Mouse (Mus musculus): ENCODE data around the gene Cflar.
A peak's percentile ranks its signal among the peaks of the same experiment; 100 is the strongest.
"Not testable (repeated sequence)": the region's sequence is repeated elsewhere in the genome, so short reads cannot be mapped to it uniquely, and the experiment has no call there.

The Cflar gene

GRCm38 (mm10) chr1:58728590-58728868 is 17.2 kb downstream of the Cflar start:
- no peak for DNase-seq

- no peak for DNase-seq
Measured at GRCm38 (mm10) chr1:58733636-58734035, 22.3 kb downstream of the Cflar start.

DNA sequence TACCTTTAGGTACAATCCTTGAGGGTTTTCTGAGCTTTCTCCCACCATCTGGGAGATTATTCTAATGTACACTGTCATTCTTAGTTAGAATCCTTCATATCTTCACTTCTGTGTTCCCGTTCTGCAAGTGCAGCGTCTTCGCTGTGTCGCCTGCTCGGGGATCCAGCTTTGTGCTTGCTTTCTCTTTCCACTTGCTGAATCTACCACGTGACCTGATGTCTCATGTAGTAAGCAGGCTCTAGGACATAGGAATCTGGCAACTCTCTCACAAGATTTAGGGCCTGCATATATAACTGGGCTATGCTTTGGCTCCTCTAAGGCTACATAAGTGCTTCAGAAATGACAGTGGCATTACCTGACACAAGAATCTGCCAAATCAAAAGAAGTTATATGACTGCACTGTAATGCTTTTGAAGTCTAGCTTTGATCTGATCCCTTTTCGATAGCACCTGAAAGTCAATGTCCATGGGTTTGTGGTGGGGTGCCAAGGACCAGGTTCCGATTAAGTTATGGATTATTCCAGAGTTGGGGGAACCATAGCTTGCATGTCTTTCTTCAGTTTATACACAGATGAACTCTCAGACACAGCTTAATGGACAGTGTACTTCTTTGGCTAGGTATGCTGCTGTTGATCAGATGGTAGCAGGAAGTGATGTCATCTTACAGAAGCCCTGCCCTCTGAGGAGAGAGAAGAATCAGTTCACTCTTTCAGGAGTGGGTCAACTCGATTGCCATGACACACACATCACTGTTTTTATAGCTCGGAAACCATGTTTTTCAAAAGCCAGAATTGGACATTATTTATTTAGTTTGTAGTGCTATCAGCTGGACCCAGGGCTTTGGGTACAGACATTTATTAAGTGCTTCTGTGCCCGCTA is 23.0 kb downstream of the Cflar start:
- no peak for DNase-seq

DNA sequence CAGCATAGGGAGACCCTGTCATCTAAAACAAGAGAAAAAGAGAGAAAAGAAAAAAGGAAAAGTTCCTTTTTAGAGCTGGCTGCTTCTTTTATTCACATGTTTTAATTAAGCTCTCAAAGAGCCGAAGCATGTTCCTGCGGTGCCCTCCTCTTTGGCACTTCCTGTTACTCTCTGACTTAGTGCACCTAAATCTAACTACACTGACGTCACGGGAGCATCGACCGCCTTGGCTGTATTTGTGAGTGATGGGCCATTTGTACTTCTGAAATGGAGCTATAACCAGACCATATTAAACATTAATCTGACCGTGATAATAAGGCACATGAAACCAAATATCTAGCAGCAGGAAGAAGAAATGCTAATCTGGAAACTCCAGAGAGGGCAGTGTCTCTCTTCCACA is 24.7 kb downstream of the Cflar start:
- no peak for DNase-seq

DNA sequence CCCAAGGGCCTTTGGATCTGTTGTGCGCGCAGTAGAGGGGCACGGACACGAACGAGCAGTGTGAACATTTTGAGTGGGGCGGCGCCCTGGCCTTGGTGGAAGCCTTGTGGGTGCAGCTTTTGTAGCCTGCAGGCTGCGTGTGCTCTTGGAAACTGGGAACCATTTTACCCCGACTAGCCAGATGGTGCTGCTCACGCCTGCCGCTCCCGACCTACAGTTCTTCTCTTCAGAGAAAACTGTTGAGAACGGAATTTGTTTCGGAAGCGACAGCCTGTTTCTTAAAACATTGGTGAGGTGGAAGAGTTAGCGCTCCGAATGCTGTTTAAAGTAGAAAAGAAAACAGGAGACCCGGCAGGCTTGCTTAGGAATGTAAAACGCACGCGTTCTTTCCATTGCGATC is 25.7 kb downstream of the Cflar start:
- DNase-seq: no peak

DNA sequence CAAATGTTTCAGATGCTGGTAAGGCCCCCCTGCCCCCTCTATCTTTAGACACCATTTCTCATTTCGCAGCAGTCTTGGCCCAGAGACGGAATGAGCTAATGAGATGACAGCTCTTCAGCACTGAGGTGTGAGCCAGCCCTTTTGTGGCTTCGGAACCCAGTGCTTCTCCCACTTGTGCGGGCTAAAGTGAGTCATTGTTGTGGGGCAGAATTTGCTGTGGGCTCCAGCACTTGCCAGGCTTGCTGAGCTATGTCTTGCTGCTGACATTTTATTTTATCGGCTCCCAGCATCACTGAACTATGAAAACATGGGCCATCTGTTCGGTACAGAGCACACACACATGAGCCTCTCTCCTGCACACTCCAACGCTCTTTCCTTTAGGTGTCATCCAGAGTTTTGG is 28.2 kb downstream of the Cflar start:
- DNase-seq: no peak

DNA sequence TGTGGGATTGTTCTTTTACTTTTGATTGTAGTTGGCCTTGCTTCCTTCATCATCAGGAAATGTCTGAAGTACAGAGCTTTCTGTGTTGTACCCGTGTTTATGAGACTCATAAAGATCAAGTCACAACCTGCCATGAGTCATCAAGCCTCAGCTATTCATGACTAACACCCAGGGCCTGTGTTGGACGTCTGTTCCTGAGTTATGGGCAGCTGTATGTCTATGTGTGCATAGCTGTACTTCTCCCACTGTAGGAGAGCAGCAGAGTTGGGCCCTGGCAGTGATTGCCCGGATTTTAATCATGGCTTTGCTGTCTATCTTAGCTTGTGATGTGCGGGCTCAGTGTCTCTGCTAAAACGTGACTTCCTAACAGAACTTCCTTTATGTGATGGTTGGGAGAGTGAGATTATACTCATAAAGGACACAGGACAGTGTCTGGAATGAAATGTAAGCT is 31.3 kb downstream of the Cflar start:
- DNase-seq: no peak

DNA sequence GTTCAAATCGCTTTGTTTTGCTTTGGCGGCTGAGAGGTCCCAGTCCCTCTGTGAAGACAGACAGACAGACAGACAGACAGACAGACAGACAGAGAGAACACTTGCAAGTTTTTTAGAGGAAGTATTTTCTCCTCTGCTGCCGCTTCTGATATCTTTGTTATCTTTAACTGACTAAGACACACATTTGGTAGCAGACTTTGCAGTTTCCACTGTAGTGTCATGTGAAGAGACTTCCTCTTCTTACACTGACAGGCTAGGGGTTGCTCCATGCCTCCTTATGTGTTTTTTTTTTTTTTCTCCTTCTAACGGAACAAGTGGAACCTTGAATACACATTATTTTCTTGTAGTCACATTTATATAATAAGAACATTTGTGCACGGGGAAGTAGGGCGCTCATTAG is 31.9 kb downstream of the Cflar start:
- DNase-seq: no peak

GRCm38 (mm10) chr1:58744645-58745044 is 33.3 kb downstream of the Cflar start:
- peak; percentile 38 for DNase-seq

GRCm38 (mm10) chr1:58746880-58747279 is 35.6 kb downstream of the Cflar start:
- peak; percentile 42 for DNase-seq

DNA sequence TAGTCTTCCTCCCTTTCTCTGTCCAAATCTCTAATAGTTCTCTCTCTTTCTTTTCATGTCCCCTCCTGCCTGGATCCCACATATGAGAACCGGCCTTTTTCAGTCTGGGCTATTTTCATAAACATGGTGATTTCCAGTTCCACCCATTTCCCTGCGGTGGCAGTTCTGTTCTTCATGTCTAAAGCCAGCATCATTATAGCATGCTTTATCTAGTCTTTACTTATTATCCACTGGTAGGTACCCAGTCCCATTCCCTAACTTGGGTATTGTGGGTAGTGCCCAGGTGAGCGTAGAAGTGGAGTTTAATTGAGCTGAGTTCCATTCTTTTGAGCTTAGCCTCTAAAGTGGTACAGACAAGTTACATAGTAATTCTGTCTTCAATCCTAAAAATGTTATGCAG is 48.1 kb downstream of the Cflar start:
- no peak for DNase-seq

DNA sequence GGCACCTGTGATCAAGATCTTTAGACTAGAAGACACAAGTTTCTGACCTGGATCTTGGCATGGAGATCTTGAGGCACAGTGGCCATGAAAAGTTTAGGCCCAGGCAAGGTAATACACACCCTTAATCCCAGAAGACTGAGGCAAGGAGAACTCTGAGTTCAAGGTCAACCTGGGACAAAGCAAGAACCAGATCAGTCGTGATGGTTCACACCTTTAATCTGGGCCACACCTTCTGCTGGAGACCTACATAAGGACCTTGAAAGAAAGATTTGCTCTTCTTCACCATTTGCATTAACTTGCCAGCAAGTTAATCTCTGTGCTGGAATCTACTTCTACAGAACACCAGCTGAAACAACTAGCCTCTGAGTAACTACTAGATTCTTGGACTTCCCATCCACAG is 49.3 kb downstream of the Cflar start:
- DNase-seq: no peak

DNA sequence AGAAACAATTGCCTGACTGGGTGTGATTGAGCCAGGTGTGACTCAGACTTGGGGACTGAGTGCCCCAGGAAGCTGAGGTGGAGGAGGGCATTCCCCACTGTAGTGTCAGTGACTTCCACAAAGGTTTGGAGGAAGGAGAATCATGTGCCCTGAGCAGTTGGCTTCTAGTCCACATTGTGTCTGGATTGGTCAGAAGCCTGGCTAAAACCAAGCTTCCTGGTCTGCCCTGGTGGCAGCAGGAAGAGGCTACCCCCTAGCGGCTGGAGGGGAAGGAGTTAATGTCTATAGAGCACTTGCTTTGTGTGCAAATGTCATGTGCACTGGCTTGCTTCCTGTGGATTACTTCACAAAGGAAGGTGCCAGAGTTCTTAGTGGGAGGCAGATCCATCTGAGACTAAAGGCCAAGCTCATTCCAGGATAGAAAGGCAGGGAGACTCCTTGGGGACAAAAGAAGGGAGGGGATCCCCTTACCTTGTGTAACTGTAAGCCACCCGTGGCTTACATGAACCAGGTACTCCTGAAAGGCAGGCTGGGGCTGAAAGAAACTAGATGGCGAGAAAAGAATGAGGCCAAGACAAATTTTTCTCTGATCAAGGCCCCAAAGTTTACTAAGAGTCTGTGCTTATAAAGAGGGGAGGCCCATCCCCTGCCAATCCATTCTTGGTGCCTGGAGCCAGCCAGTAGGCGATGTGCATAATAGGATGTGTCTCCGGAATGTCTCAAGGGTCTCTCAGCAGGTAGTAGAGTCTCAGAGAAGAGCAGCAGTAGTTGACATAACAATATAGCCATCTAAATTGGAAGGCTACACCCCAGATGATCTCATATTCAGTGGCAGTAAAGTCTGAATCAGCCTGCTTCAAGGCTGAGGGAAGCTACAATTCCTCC is 50.3 kb downstream of the Cflar start:
- peak; percentile 22 for DNase-seq

- no peak for DNase-seq
Measured at GRCm38 (mm10) chr1:58762576-58762975, 51.3 kb downstream of the Cflar start.

GRCm38 (mm10) chr1:58766446-58766845 is 55.1 kb downstream of the Cflar start:
- DNase-seq: not testable (repeated sequence)

DNA sequence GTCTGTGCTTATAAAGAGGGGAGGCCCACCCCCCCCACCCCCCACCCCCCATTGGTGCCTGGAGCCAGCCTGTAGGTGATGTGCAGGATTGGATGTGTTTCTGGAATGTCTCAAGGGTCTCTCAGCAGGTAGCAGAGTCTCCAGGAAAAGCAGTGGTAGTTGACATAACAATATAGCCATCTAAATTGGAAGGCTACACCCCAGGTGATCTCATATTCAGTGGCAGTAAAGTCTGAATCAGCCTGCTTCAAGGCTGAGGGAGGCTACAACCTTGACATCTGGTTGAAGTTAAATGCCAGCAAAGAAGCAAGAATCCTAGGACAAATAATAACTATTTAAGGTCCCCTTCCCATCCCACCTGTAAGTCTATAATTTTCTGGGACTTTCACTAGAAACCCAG is 57.8 kb downstream of the Cflar start:
- no peak for DNase-seq

DNA sequence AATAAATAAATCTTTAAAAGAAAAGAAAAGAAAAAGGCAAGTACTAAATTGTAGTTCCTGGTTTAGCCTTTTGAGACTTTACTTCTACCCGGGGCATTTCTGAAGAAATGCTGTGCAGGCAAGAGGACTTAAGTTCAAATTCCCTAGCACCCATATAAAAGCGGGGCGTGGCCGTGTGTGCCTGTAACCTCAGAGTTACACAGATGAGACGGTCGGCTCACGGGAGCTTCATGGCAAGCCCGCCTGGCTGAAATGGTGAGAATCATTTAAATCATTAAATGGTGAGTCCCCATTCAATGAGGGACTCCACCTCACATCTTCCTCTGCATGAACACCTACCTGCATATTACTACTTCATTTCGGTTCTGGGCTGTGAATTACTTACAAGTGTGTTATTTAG is 58.4 kb downstream of the Cflar start:
- DNase-seq: no peak

GRCm38 (mm10) chr1:58770111-58770720 is 58.9 kb downstream of the Cflar start:
- DNase-seq: peak; percentile 68

DNA sequence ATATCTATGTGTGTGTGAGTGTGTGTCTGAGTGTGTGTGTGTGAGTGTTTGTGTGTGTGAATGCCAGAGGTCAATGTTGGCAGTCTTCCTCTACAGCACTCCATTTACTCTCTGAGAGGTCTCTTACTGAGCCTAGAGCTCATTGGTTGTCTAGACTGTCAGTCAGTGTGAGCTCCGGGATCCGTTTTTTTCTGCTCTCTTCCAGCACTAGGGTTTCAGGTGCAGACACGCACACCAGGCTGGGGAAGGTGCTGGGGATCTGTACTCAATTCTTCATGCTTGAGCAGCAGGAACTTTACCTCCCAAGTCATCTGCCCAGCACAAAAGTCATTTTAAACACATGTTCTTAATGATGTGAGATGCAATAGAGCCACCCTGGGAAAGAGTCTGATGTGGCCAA is 60.8 kb downstream of the Cflar start:
- no peak for DNase-seq

DNA sequence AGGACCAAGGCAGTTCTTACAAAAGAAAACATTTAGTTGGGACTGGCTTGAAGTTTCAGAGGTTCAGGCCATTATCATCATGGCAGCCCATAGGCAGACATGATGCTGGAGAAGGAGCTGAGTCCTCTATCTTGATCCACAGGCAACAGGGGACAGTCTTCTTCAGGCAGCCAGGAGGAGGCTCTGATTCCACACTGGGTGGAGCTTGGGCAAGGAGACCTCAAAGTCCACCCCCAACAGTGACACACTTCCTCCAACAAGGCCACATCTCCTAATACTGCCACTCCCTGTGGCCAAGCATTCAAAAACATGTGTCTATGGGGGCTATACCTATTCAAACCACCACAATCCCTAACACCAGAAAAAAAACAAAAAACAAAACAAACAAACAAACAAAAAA is 62.0 kb downstream of the Cflar start:
- DNase-seq: no peak

DNA sequence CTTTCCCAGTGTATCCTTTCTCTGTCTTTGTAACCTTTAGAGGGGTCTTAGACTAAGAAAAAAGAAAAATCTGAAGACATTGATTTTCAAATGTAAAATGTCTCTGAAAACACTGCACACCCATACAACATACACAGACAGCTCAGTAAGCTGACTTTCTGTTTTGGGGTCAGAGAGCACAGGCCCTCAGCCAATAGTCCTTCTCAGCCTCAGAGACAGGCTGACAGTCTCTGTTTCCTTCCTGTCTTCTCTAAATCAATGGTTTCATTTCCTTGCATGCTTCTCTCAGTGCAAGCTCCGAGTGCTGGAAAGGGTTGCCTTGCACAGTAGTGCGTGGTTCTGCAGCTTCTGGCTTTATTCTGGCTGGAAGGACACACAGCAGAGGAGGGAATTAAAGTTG is 62.6 kb downstream of the Cflar start:
- no peak for DNase-seq

GRCm38 (mm10) chr1:58775361-58775760 is 64.1 kb downstream of the Cflar start:
- no peak for DNase-seq

- DNase-seq: no peak
Measured at GRCm38 (mm10) chr1:58777583-58777982, 66.3 kb downstream of the Cflar start.

GRCm38 (mm10) chr1:58778226-58778625 is 66.9 kb downstream of the Cflar start:
- peak; percentile 25 for DNase-seq

Measured in lung, postnatal 14 days (tissue).